ENCODE assay signal across 9 mouse cellular contexts in the genomic region with DNA sequence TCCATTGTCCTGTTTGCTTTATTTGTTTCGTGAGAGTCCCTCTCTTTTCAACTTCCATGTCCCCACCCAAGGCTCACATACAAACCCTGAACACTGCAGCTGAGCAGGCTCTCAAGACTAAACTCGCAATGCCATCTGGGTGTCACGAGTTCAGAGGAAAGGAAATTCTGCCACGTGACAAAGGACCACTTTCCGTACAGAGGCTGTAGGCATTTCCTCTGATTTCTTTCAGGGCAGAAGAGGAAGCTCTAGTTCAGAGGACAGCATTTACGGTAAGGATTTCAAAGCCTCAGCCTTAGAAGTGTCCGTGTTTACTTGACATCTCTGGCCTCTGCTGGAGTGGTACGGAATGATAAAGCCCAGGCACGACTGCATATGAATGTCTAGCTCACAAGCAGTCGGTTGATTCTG. TPM values are rescaled to one million over a fixed set of nuclear protein-coding genes. Genes with fewer than 3 reads are reported as not detected.
A peak's percentile ranks its signal among the peaks of the same experiment; 100 is the strongest.
DNase-seq lines count a peak whose midpoint lies in the region; ATAC-seq lines count a peak whose summit lies in the region.
"Had no signal": no experiment of that assay in that cellular context is flagged by ENCODE, and none has a peak within 500 bp of the region (broad histone marks: within the 10 kb centered on the region; RNA-seq: fewer than 3 reads in every experiment).

No protein-coding gene starts in this region.

- no peaks in the 10 kb centered on the region for H3K27me3 ChIP-seq in forebrain, embryonic 12.5 days
- H3K27me3 ChIP-seq in forebrain, embryonic 15.5 days: no peaks in the 10 kb centered on the region
- no peaks in the 10 kb centered on the region; the same call in 1 of the 2 replicates for H3K27me3 ChIP-seq in forebrain, embryonic 16.5 days (replicated peaks; ENCODE audit: control insufficient read depth, insufficient read depth, low read length)

- H3K36me3 ChIP-seq in forebrain, embryonic 12.5 days (replicated peaks): no peaks in the 10 kb centered on the region
- H3K36me3 ChIP-seq in forebrain, embryonic 15.5 days: no peaks in the 10 kb centered on the region
- H3K36me3 ChIP-seq in macrophage (ENCODE audit: inconsistent target): 0 out of 2 replicates have a peak, but pooled peaks cover 6% of the 10 kb centered on the region
- no peaks in the 10 kb centered on the region for H3K36me3 ChIP-seq in forebrain, embryonic 16.5 days (ENCODE audit: control insufficient read depth, insufficient read depth)

- no peaks in the 10 kb centered on the region for H3K4me1 ChIP-seq in forebrain, embryonic 12.5 days
- H3K4me1 ChIP-seq in forebrain, embryonic 15.5 days: no peaks in the 10 kb centered on the region
- peaks cover 47% of the 10 kb centered on the region for H3K4me1 ChIP-seq in brown adipose tissue, adult 24 weeks (ENCODE audit: control insufficient read depth, insufficient read depth, insufficient read length, low read length)
- H3K4me1 ChIP-seq in forebrain, embryonic 16.5 days (replicated peaks; ENCODE audit: control insufficient read depth, insufficient read depth, low read length): 0 out of 2 replicates have a peak, but pooled peaks cover 2% of the 10 kb centered on the region

- ATAC-seq in forebrain, embryonic 12.5 days (ENCODE audit: low FRiP score): 0 out of 2 replicates have a peak, but pooled peaks have one; percentile 39
- no peak for ATAC-seq in forebrain, embryonic 15.5 days (replicated peaks)
- no peak for ATAC-seq in forebrain, embryonic 16.5 days

- no peak overlapping the region for H3K9ac ChIP-seq in forebrain, embryonic 12.5 days
- no peak overlapping the region for H3K9ac ChIP-seq in forebrain, embryonic 15.5 days (replicated peaks)
- no peak overlapping the region for H3K9ac ChIP-seq in forebrain, embryonic 16.5 days (replicated peaks; ENCODE audit: low read depth, low read length)

- H3K4me2 ChIP-seq in forebrain, embryonic 12.5 days: no peak overlapping the region
- H3K4me2 ChIP-seq in forebrain, embryonic 15.5 days (replicated peaks): no peak overlapping the region
- no peak overlapping the region for H3K4me2 ChIP-seq in forebrain, embryonic 16.5 days (ENCODE audit: low read length)

- H3K4me3 ChIP-seq in forebrain, embryonic 12.5 days (replicated peaks): no peak overlapping the region
- H3K4me3 ChIP-seq in forebrain, embryonic 15.5 days: no peak overlapping the region
- no peak overlapping the region for H3K4me3 ChIP-seq in brown adipose tissue, adult 24 weeks (ENCODE audit: insufficient read depth, low read depth, low read length)
- H3K4me3 ChIP-seq in macrophage (ENCODE audit: inconsistent target): peak overlapping the region; percentile 19
- no peak overlapping the region for H3K4me3 ChIP-seq in forebrain, embryonic 16.5 days (replicated peaks; ENCODE audit: low read length)
- H3K4me3 ChIP-seq: erythroblast, embryonic 14.5 days had no signal

- H3K79me2 ChIP-seq in macrophage (ENCODE audit: inconsistent target): peaks cover 82% of the 10 kb centered on the region

- DNase-seq in kidney, adult 9 months: peak; percentile 58
- peak; percentile 28 for DNase-seq in yolk sac, embryonic 10.5 days (ENCODE audit: low spot score)
- no peak for DNase-seq in adrenal gland, adult 2 months

- WGBS in forebrain, embryonic 12.5 days: 65% methylated on average over 10 of the region's 10 CpGs
- WGBS in forebrain, embryonic 15.5 days: 64% methylated on average over 10 of the region's 10 CpGs
- 2% methylated on average over 10 of the region's 10 CpGs for WGBS in macrophage (ENCODE audit: missing documents)
- 69% methylated on average over 10 of the region's 10 CpGs for WGBS in forebrain, embryonic 16.5 days

- H3K9me3 ChIP-seq in forebrain, embryonic 12.5 days: no peaks in the 10 kb centered on the region
- no peaks in the 10 kb centered on the region for H3K9me3 ChIP-seq in forebrain, embryonic 15.5 days
- H3K9me3 ChIP-seq in forebrain, embryonic 16.5 days (ENCODE audit: control insufficient read depth, low read length): no peaks in the 10 kb centered on the region

- H3K27ac ChIP-seq in forebrain, embryonic 12.5 days: no peak overlapping the region
- no peak overlapping the region for H3K27ac ChIP-seq in forebrain, embryonic 15.5 days (replicated peaks)
- peak overlapping the region; percentile 87 for H3K27ac ChIP-seq in brown adipose tissue, adult 24 weeks (replicated peaks; ENCODE audit: low read depth, low read length)
- peak overlapping the region; percentile 92 for H3K27ac ChIP-seq in macrophage
- no peak overlapping the region for H3K27ac ChIP-seq in forebrain, embryonic 16.5 days (ENCODE audit: low read length)

RNA-seq across cellular contexts. Expression of gene Tgfbr2, which starts 29.9 kb away (rescaled TPM):
- polyA plus RNA-seq in forebrain, embryonic 12.5 days (2016; fragmentation: Nextera tagmentation; extraction: Ambion mirVana): 7.5 and 7.8 TPM in 2 replicates
- polyA plus RNA-seq in forebrain, embryonic 15.5 days (2015; fragmentation: Nextera tagmentation; extraction: Ambion mirVana): 6.0 and 6.1 TPM in 2 replicates
- polyA plus RNA-seq in brown adipose tissue, adult 24 weeks (2012; ENCODE audit: insufficient read depth, insufficient read length, missing spikeins): 60.5 and 68.8 TPM in 2 replicates
- total RNA-seq in macrophage (2018; cell fraction: chromatin; rRNA removed): 10 to 100 TPM; 15.9 to 41.2 (median 29.0) TPM
- total RNA-seq in macrophage (2018; cell fraction: cytosol; rRNA removed): 100 to 1,000 TPM in 14 of 26 experiments, 10 to 100 TPM in 12; 65.6 to 133 (median 103) TPM
- 100 to 1,000 TPM in 6 of 26 experiments, 10 to 100 TPM in 20; 35.9 to 112 (median 82.4) TPM for total RNA-seq in macrophage (2018; cell fraction: nucleus; rRNA removed)
- 69.5 to 93.5 TPM (median 80.3 TPM) in 3 replicates for polyA plus RNA-seq in macrophage (2018)
- 10 to 100 TPM; 57.7 to 90.0 TPM for total RNA-seq in adrenal gland, adult 2 months (2021)
- polyA plus RNA-seq in adrenal gland, adult 2 months (2012; rRNA removed): 64.3 and 72.6 TPM in 2 replicates
- 6.5 and 8.8 TPM in 2 replicates for polyA plus RNA-seq in forebrain, embryonic 16.5 days (2015; fragmentation: Nextera tagmentation; extraction: Ambion mirVana)

Comparison
In these comparisons a context has a peak if more than half of its experiments do, and no peak if none do; other contexts are left out.
1. H3K27ac ChIP-seq: peak in brown adipose tissue, adult 24 weeks (single experiment) and macrophage (single experiment); none in forebrain, embryonic 12.5 days (single experiment), forebrain, embryonic 15.5 days (single experiment) and forebrain, embryonic 16.5 days (single experiment).